Mouse (Mus musculus) cortical plate, adult 2 months (tissue): ENCODE data around the gene Pcdh7.

Experiments
- CTCF ChIP-seq: fragments of 200-500 bp; IDR thresholded peaks from 2 replicates; pipeline ENCODE4 v1.5.1; 2011; ENCODE audit warnings: mild to moderate bottlenecking, control low read depth, low read length; ENCODE audit not compliant: insufficient read depth; ENCODE audit errors: extremely low read depth
- POLR2A ChIP-seq: fragments of 200-500 bp; IDR thresholded peaks from 2 replicates; pipeline ENCODE4 v1.6.1; 2011; ENCODE audit warnings: mild to moderate bottlenecking, low read length, control low read depth; ENCODE audit not compliant: insufficient read depth; ENCODE audit errors: extremely low read depth

- no peak for TF ChIP-seq POLR2A
- TF ChIP-seq CTCF = no peak
These were observed 150.9 kb downstream of the Pcdh7 start for GRCm38 (mm10) chr5:57868702-57869101.
